Mouse (Mus musculus) G1E (cell line): ENCODE data around the gene Fgfr2.

Experiments
- CTCF ChIP-seq: IDR thresholded peaks from 2 replicates; pipeline ENCODE4 v1.5.1; 2012; ENCODE audit warnings: low read depth, low read length, inconsistent platforms, mixed read lengths
- GATA1 ChIP-seq: IDR thresholded peaks from 2 replicates; pipeline ENCODE4 v1.6.1; 2012; ENCODE audit warnings: borderline replicate concordance, low read length, inconsistent platforms, mixed read lengths
- GATA2 ChIP-seq: IDR thresholded peaks from 2 replicates; pipeline ENCODE4 v1.6.1; 2012; ENCODE audit warnings: low read depth, low read length, inconsistent platforms, borderline replicate concordance
- POLR2AphosphoS5 ChIP-seq: IDR thresholded peaks from 2 replicates; pipeline ENCODE4 v1.6.1; 2012; ENCODE audit warnings: low read depth, low read length, inconsistent platforms; ENCODE audit not compliant: insufficient replicate concordance
- TAL1 ChIP-seq: conservative IDR thresholded peaks from 2 replicates; pipeline ENCODE4 v1.6.1; 2012; ENCODE audit warnings: low read depth, low read length, inconsistent platforms, mixed read lengths

DNA sequence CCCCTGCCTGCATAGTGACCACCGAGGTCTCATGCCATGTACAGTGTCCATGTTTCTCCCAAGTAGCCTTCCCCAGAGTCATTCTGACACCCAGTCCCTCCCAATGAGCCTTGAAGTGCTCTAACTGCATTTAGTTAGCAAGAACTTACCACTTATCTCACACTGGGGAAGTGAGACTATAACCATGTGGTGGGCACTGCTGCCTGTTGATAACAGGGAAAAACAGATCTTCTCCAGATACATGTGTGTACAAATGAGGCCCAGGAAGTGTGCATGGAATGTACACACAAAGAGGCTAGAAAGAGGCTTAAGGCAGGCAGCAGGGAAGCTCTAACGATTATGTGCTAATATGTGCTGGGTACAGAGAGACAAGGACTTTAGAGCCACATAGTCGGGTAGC is 629.5 kb downstream of the Fgfr2 start:
- TF ChIP-seq CTCF (no peak), GATA1 (no peak), TAL1 (no peak), POLR2AphosphoS5 (no peak), GATA2 (no peak)
